Mouse (Mus musculus) liver, embryonic 16.5 days (tissue): ENCODE measurements around the gene Iqcn. TPM values are rescaled to one million over a fixed set of nuclear protein-coding genes. Genes with fewer than 3 reads are reported as not detected.

Experiments
- ATAC-seq: fragments of 200-750 bp; cut with Nextera tagmentation; 2 replicates; pipeline ENCODE4 v1.8.0; 2017; ENCODE audit warnings: low read depth, mild to moderate bottlenecking, moderate number of reproducible peaks, moderate library complexity
- H3K27ac ChIP-seq: fragments of 300-500 bp; sonication (generic); 2 replicates; pipeline ENCODE4 v1.5.1; 2014; ENCODE audit warnings: mild to moderate bottlenecking, low read length
- H3K27me3 ChIP-seq: fragments of 300-500 bp; sonication (generic); 2 replicates; pipeline ENCODE4 v1.6.1; 2014; ENCODE audit warnings: low read depth, low read length, mixed read lengths; ENCODE audit not compliant: control insufficient read depth, insufficient read depth
- H3K36me3 ChIP-seq: fragments of 300-500 bp; sonication (generic); 2 replicates; pipeline ENCODE4 v1.6.1; 2014; ENCODE audit warnings: mild to moderate bottlenecking; ENCODE audit not compliant: control insufficient read depth, insufficient read depth
- H3K4me1 ChIP-seq: fragments of 300-500 bp; sonication (generic); 2 replicates; pipeline ENCODE4 v1.6.1; 2014; ENCODE audit warnings: low read depth, low read length, mixed read lengths; ENCODE audit not compliant: control insufficient read depth
- H3K4me2 ChIP-seq: fragments of 300-500 bp; sonication (generic); 2 replicates; pipeline ENCODE4 v1.6.1; 2014; ENCODE audit warnings: low read depth, low read length, mixed read lengths
- H3K4me3 ChIP-seq: fragments of 300-500 bp; sonication (generic); 2 replicates; pipeline ENCODE4 v1.5.1; 2014; ENCODE audit warnings: low read depth, mild to moderate bottlenecking, low read length
- H3K9ac ChIP-seq: fragments of 300-500 bp; sonication (generic); 2 replicates; pipeline ENCODE4 v1.6.1; 2014; ENCODE audit warnings: low read depth, low read length
- H3K9me3 ChIP-seq: fragments of 300-500 bp; sonication (generic); replicated peaks from 2 replicates; pipeline ENCODE4 v1.6.1; 2016; ENCODE audit warnings: low read length; ENCODE audit not compliant: control insufficient read depth
- WGBS: fragments of 180-500 bp; shearing (Covaris S2); extraction: QIAGEN DNeasy Blood & Tissue Kit; methylation state at CpG from one replicate; pipeline ENCODE4 v1.1.7; 2014; ENCODE audit not compliant: insufficient replicate concordance; 5-methylcytosine and 5-hydroxymethylcytosine counted together
- polyA plus RNA-seq: library from polyadenylated mRNA; unstranded; fragments of >200 nt; fragmentation: Nextera tagmentation; extraction: Ambion mirVana; gene quantifications from 2 replicates; pipeline ENCODE4 v1.2.1, GENCODE M21; 2015

Gene Iqcn
- polyA plus RNA-seq, 1 experiment from 2014 or later = not detected

- Histone ChIP-seq H3K4me3 (peak overlapping the region; percentile 88), H3K9me3 (no peaks in the 10 kb centered on the region), H3K4me1 (peaks cover 32% of the 10 kb centered on the region), H3K9ac (peak overlapping the region; percentile 98), H3K27me3 (no peaks in the 10 kb centered on the region), H3K27ac (peak overlapping the region; percentile 98; the same call in 1 of the 2 replicates), H3K4me2 (peak overlapping the region; percentile 99), H3K36me3 (no peaks in the 10 kb centered on the region)
- no peak for ATAC-seq
- 54% methylated on average over 10 of the region's 10 CpGs for WGBS
These were observed 1.9 kb upstream of the Iqcn start for GRCm38 (mm10) chr8:70701048-70701981.

GRCm38 (mm10) chr8:70701982-70702841 lies 1.0 kb upstream of the Iqcn start:
- H3K4me3 ChIP-seq = no peak overlapping the region
- H3K27ac ChIP-seq = no peak overlapping the region
- 78% methylated on average over 2 of the region's 2 CpGs for WGBS

GRCm38 (mm10) chr8:70702842-70703182 lies 445 bp upstream of the Iqcn start:
- H3K27ac ChIP-seq = no peak overlapping the region
- ATAC-seq = no peak
- WGBS = 61% methylated on average over 3 of the region's 3 CpGs

More at GRCm38 (mm10) chr8:70701982-70702841, 1.0 kb upstream of the Iqcn start:
- no peaks in the 10 kb centered on the region for H3K36me3 ChIP-seq
- peaks cover 23% of the 10 kb centered on the region for H3K4me1 ChIP-seq
- H3K9ac ChIP-seq = no peak overlapping the region
- H3K9me3 ChIP-seq = no peaks in the 10 kb centered on the region
- no peaks in the 10 kb centered on the region for H3K27me3 ChIP-seq
- ATAC-seq = no peak
- no peak overlapping the region for H3K4me2 ChIP-seq

GRCm38 (mm10) chr8:70708281-70708680 lies 5.0 kb downstream of the Iqcn start:
- Histone ChIP-seq H3K9me3 (no peaks in the 10 kb centered on the region), H3K4me3 (no peak overlapping the region), H3K4me2 (no peak overlapping the region), H3K36me3 (no peaks in the 10 kb centered on the region), H3K27ac (no peak overlapping the region), H3K9ac (no peak overlapping the region), H3K4me1 (no peaks in the 10 kb centered on the region), H3K27me3 (no peaks in the 10 kb centered on the region)
- 72% methylated on average over 14 of the region's 14 CpGs for WGBS
- ATAC-seq = no peak

More at GRCm38 (mm10) chr8:70702842-70703182, 445 bp upstream of the Iqcn start:
- H3K9ac ChIP-seq = no peak overlapping the region
- peaks cover 17% of the 10 kb centered on the region for H3K4me1 ChIP-seq
- no peak overlapping the region for H3K4me3 ChIP-seq
- H3K36me3 ChIP-seq = no peaks in the 10 kb centered on the region
- H3K27me3 ChIP-seq = no peaks in the 10 kb centered on the region
- H3K9me3 ChIP-seq = no peaks in the 10 kb centered on the region
- no peak overlapping the region for H3K4me2 ChIP-seq

GRCm38 (mm10) chr8:70709794-70710193 lies 6.5 kb downstream of the Iqcn start:
- Histone ChIP-seq H3K9ac (no peak overlapping the region), H3K27me3 (no peaks in the 10 kb centered on the region), H3K36me3 (no peaks in the 10 kb centered on the region), H3K27ac (no peak overlapping the region), H3K4me2 (no peak overlapping the region), H3K4me3 (no peak overlapping the region), H3K4me1 (no peaks in the 10 kb centered on the region), H3K9me3 (no peaks in the 10 kb centered on the region)
- ATAC-seq = no peak
- 75% methylated on average over 9 of the region's 9 CpGs for WGBS

GRCm38 (mm10) chr8:70710296-70710695 lies 7.0 kb downstream of the Iqcn start:
- H3K4me2 ChIP-seq = no peak overlapping the region
- H3K4me1 ChIP-seq = no peaks in the 10 kb centered on the region
- no peaks in the 10 kb centered on the region for H3K9me3 ChIP-seq
- no peaks in the 10 kb centered on the region for H3K36me3 ChIP-seq
- no peak for ATAC-seq
- no peak overlapping the region for H3K27ac ChIP-seq
- H3K4me3 ChIP-seq = no peak overlapping the region
- no peaks in the 10 kb centered on the region for H3K27me3 ChIP-seq
- WGBS = 65% methylated on average over 1 of the region's 1 CpGs
- no peak overlapping the region for H3K9ac ChIP-seq

GRCm38 (mm10) chr8:70711041-70711440 lies 7.8 kb downstream of the Iqcn start:
- Histone ChIP-seq H3K4me3 (no peak overlapping the region), H3K4me2 (no peak overlapping the region), H3K36me3 (no peaks in the 10 kb centered on the region), H3K4me1 (no peaks in the 10 kb centered on the region), H3K27me3 (no peaks in the 10 kb centered on the region), H3K9ac (no peak overlapping the region), H3K9me3 (no peaks in the 10 kb centered on the region), H3K27ac (no peak overlapping the region)
- WGBS = 62% methylated on average over 11 of the region's 11 CpGs
- ATAC-seq = no peak

- no peak for ATAC-seq
- 65% methylated on average over 7 of the region's 7 CpGs for WGBS
These were observed 10.7 kb downstream of the Iqcn start for GRCm38 (mm10) chr8:70713991-70714390.

More at GRCm38 (mm10) chr8:70713991-70714390, 10.7 kb downstream of the Iqcn start:
- no peaks in the 10 kb centered on the region for H3K27me3 ChIP-seq
- H3K27ac ChIP-seq = no peak overlapping the region
- no peak overlapping the region for H3K9ac ChIP-seq
- no peaks in the 10 kb centered on the region for H3K36me3 ChIP-seq
- H3K4me2 ChIP-seq = no peak overlapping the region
- no peaks in the 10 kb centered on the region for H3K9me3 ChIP-seq
- H3K4me3 ChIP-seq = no peak overlapping the region
- H3K4me1 ChIP-seq = peaks cover 2% of the 10 kb centered on the region
